Mouse (Mus musculus): ENCODE measurements around the gene Gm10643. TPM values are rescaled to one million over a fixed set of nuclear protein-coding genes. Genes with fewer than 3 reads are reported as not detected.

Gm10643 gene
- polyA plus RNA-seq, 1 experiment from 2014 or later, result 1.6 TPM

GRCm38 (mm10) chr8:84076412-84076811, 11.5 kb upstream of the Gm10643 start:
- no peak for ATAC-seq
- Histone ChIP-seq H3K4me2 (ENCODE audit: low read length) (no peak overlapping the region), H3K4me3 (ENCODE audit: low read length) (no peak overlapping the region), H3K36me3 (ENCODE audit: control insufficient read depth, insufficient read depth, low read length) (peaks cover 12% of the 10 kb centered on the region; the same call in 1 of the 2 replicates), H3K4me1 (ENCODE audit: control insufficient read depth, insufficient read depth, low read depth, low read length) (peaks cover 11% of the 10 kb centered on the region), H3K27ac (ENCODE audit: low read depth, low read length) (no peak overlapping the region), H3K9ac (ENCODE audit: low read depth, low read length) (no peak overlapping the region), H3K27me3 (replicated peaks; ENCODE audit: control insufficient read depth, insufficient read depth, low read length) (no peaks in the 10 kb centered on the region), H3K9me3 (ENCODE audit: control insufficient read depth, low read length) (no peaks in the 10 kb centered on the region)
- WGBS, result 81% methylated on average over 1 of the region's 1 CpGs

- 35% methylated on average over 10 of the region's 10 CpGs for WGBS
- Histone ChIP-seq H3K4me1 (ENCODE audit: control insufficient read depth, insufficient read depth, low read depth, low read length) (peaks cover 30% of the 10 kb centered on the region), H3K27me3 (replicated peaks; ENCODE audit: control insufficient read depth, insufficient read depth, low read length) (no peaks in the 10 kb centered on the region), H3K4me3 (ENCODE audit: low read length) (no peak overlapping the region), H3K4me2 (ENCODE audit: low read length) (peak overlapping the region; percentile 32), H3K9ac (ENCODE audit: low read depth, low read length) (peak overlapping the region; percentile 36), H3K27ac (ENCODE audit: low read depth, low read length) (peak overlapping the region; percentile 62), H3K36me3 (ENCODE audit: control insufficient read depth, insufficient read depth, low read length) (no peaks in the 10 kb centered on the region), H3K9me3 (ENCODE audit: control insufficient read depth, low read length) (no peaks in the 10 kb centered on the region)
- peak; percentile 53; the same call in 1 of the 2 replicates for ATAC-seq
Measured at GRCm38 (mm10) chr8:84073230-84073976, 8.5 kb upstream of the Gm10643 start.

GRCm38 (mm10) chr8:84072321-84072720, 7.4 kb upstream of the Gm10643 start:
- no peak overlapping the region for H3K9ac ChIP-seq (ENCODE audit: low read depth, low read length)
- WGBS, result 84% methylated on average over 10 of the region's 10 CpGs
- ATAC-seq, result no peak
- no peak overlapping the region for H3K4me2 ChIP-seq (ENCODE audit: low read length)
- H3K4me3 ChIP-seq (ENCODE audit: low read length), result no peak overlapping the region
- no peak overlapping the region for H3K27ac ChIP-seq (ENCODE audit: low read depth, low read length)
- H3K9me3 ChIP-seq (ENCODE audit: control insufficient read depth, low read length), result no peaks in the 10 kb centered on the region
- H3K27me3 ChIP-seq (replicated peaks; ENCODE audit: control insufficient read depth, insufficient read depth, low read length), result no peaks in the 10 kb centered on the region
- peaks cover 40% of the 10 kb centered on the region for H3K4me1 ChIP-seq (ENCODE audit: control insufficient read depth, insufficient read depth, low read depth, low read length)
- no peaks in the 10 kb centered on the region for H3K36me3 ChIP-seq (ENCODE audit: control insufficient read depth, insufficient read depth, low read length)

- 71% methylated on average over 3 of the region's 3 CpGs for WGBS
- peaks cover 40% of the 10 kb centered on the region for H3K4me1 ChIP-seq (ENCODE audit: control insufficient read depth, insufficient read depth, low read depth, low read length)
Measured at GRCm38 (mm10) chr8:84071921-84072320, 7.0 kb upstream of the Gm10643 start.

GRCm38 (mm10) chr8:84070667-84071066, 5.7 kb upstream of the Gm10643 start:
- Histone ChIP-seq H3K27ac (ENCODE audit: low read depth, low read length) (no peak overlapping the region), H3K9me3 (ENCODE audit: control insufficient read depth, low read length) (no peaks in the 10 kb centered on the region), H3K4me3 (ENCODE audit: low read length) (no peak overlapping the region), H3K4me2 (ENCODE audit: low read length) (no peak overlapping the region), H3K36me3 (ENCODE audit: control insufficient read depth, insufficient read depth, low read length) (no peaks in the 10 kb centered on the region), H3K4me1 (ENCODE audit: control insufficient read depth, insufficient read depth, low read depth, low read length) (peaks cover 40% of the 10 kb centered on the region), H3K27me3 (replicated peaks; ENCODE audit: control insufficient read depth, insufficient read depth, low read length) (no peaks in the 10 kb centered on the region), H3K9ac (ENCODE audit: low read depth, low read length) (no peak overlapping the region)
- WGBS, result 56% methylated on average over 2 of the region's 2 CpGs
- ATAC-seq, result no peak

More at GRCm38 (mm10) chr8:84071921-84072320, 7.0 kb upstream of the Gm10643 start:
- no peaks in the 10 kb centered on the region for H3K9me3 ChIP-seq (ENCODE audit: control insufficient read depth, low read length)
- 0 out of 2 replicates have a peak overlapping the region, but pooled peaks have one; percentile 8 for H3K9ac ChIP-seq (ENCODE audit: low read depth, low read length)
- H3K4me2 ChIP-seq (ENCODE audit: low read length), result no peak overlapping the region
- no peak overlapping the region for H3K27ac ChIP-seq (ENCODE audit: low read depth, low read length)
- H3K36me3 ChIP-seq (ENCODE audit: control insufficient read depth, insufficient read depth, low read length), result no peaks in the 10 kb centered on the region
- ATAC-seq, result no peak
- H3K27me3 ChIP-seq (replicated peaks; ENCODE audit: control insufficient read depth, insufficient read depth, low read length), result no peaks in the 10 kb centered on the region
- no peak overlapping the region for H3K4me3 ChIP-seq (ENCODE audit: low read length)

GRCm38 (mm10) chr8:84070241-84070640, 5.3 kb upstream of the Gm10643 start:
- peak overlapping the region; percentile 14; the same call in 1 of the 2 replicates for H3K9ac ChIP-seq (ENCODE audit: low read depth, low read length)
- peaks cover 40% of the 10 kb centered on the region for H3K4me1 ChIP-seq (ENCODE audit: control insufficient read depth, insufficient read depth, low read depth, low read length)
- no peaks in the 10 kb centered on the region for H3K9me3 ChIP-seq (ENCODE audit: control insufficient read depth, low read length)
- H3K4me3 ChIP-seq (ENCODE audit: low read length), result no peak overlapping the region
- H3K36me3 ChIP-seq (ENCODE audit: control insufficient read depth, insufficient read depth, low read length), result no peaks in the 10 kb centered on the region
- 88% methylated on average over 5 of the region's 5 CpGs for WGBS
- peak overlapping the region; percentile 45; the same call in 1 of the 2 replicates for H3K27ac ChIP-seq (ENCODE audit: low read depth, low read length)
- H3K27me3 ChIP-seq (replicated peaks; ENCODE audit: control insufficient read depth, insufficient read depth, low read length), result no peaks in the 10 kb centered on the region
- no peak overlapping the region for H3K4me2 ChIP-seq (ENCODE audit: low read length)
- ATAC-seq, result no peak

- Histone ChIP-seq H3K9me3 (ENCODE audit: control insufficient read depth, low read length) (no peaks in the 10 kb centered on the region), H3K4me3 (ENCODE audit: low read length) (no peak overlapping the region), H3K4me2 (ENCODE audit: low read length) (no peak overlapping the region), H3K9ac (ENCODE audit: low read depth, low read length) (peak overlapping the region; percentile 14; the same call in 1 of the 2 replicates), H3K36me3 (ENCODE audit: control insufficient read depth, insufficient read depth, low read length) (no peaks in the 10 kb centered on the region), H3K27ac (ENCODE audit: low read depth, low read length) (peak overlapping the region; percentile 46), H3K27me3 (replicated peaks; ENCODE audit: control insufficient read depth, insufficient read depth, low read length) (no peaks in the 10 kb centered on the region), H3K4me1 (ENCODE audit: control insufficient read depth, insufficient read depth, low read depth, low read length) (peaks cover 40% of the 10 kb centered on the region)
- WGBS, result 48% methylated on average over 2 of the region's 2 CpGs
- no peak for ATAC-seq
Measured at GRCm38 (mm10) chr8:84069750-84070149, 4.8 kb upstream of the Gm10643 start.

GRCm38 (mm10) chr8:84069169-84069568, 4.2 kb upstream of the Gm10643 start:
- 40% methylated on average over 1 of the region's 1 CpGs for WGBS
- Histone ChIP-seq H3K4me3 (ENCODE audit: low read length) (no peak overlapping the region), H3K9me3 (ENCODE audit: control insufficient read depth, low read length) (no peaks in the 10 kb centered on the region), H3K27me3 (replicated peaks; ENCODE audit: control insufficient read depth, insufficient read depth, low read length) (no peaks in the 10 kb centered on the region), H3K4me2 (ENCODE audit: low read length) (no peak overlapping the region), H3K27ac (ENCODE audit: low read depth, low read length) (peak overlapping the region; percentile 46; the same call in 1 of the 2 replicates), H3K4me1 (ENCODE audit: control insufficient read depth, insufficient read depth, low read depth, low read length) (peaks cover 40% of the 10 kb centered on the region), H3K36me3 (ENCODE audit: control insufficient read depth, insufficient read depth, low read length) (no peaks in the 10 kb centered on the region), H3K9ac (ENCODE audit: low read depth, low read length) (no peak overlapping the region)
- no peak for ATAC-seq

- 71% methylated on average over 12 of the region's 12 CpGs for WGBS
- H3K27ac ChIP-seq (ENCODE audit: low read depth, low read length), result no peak overlapping the region
- no peak overlapping the region for H3K4me3 ChIP-seq (ENCODE audit: low read length)
- H3K27me3 ChIP-seq (replicated peaks; ENCODE audit: control insufficient read depth, insufficient read depth, low read length), result no peaks in the 10 kb centered on the region
- H3K9me3 ChIP-seq (ENCODE audit: control insufficient read depth, low read length), result no peaks in the 10 kb centered on the region
- ATAC-seq, result no peak
- H3K36me3 ChIP-seq (ENCODE audit: control insufficient read depth, insufficient read depth, low read length), result no peaks in the 10 kb centered on the region
- peak overlapping the region; percentile 63 for H3K4me2 ChIP-seq (ENCODE audit: low read length)
- peaks cover 37% of the 10 kb centered on the region for H3K4me1 ChIP-seq (ENCODE audit: control insufficient read depth, insufficient read depth, low read depth, low read length)
- H3K9ac ChIP-seq (ENCODE audit: low read depth, low read length), result no peak overlapping the region
Measured at GRCm38 (mm10) chr8:84068316-84069035, 3.5 kb upstream of the Gm10643 start.
